Mouse (Mus musculus): ENCODE results near the gene 1300017J02Rik. TPM values are rescaled to one million over a fixed set of nuclear protein-coding genes. Genes with fewer than 3 reads are reported as not detected.

1300017J02Rik gene
- polyA plus RNA-seq, 1 experiment, result 1.7 TPM

- H3K27ac ChIP-seq (ENCODE audit: control insufficient read depth, insufficient read depth, low read length), result no peak overlapping the region
- no peaks in the 10 kb centered on the region for H3K36me3 ChIP-seq (ENCODE audit: control insufficient read depth, insufficient read depth, low read length)
- WGBS, result 68% methylated on average over 4 of the region's 4 CpGs
- TF ChIP-seq POLR2A (IDR thresholded peaks at IDR 0.05; ENCODE audit: control insufficient read depth, extremely low read depth, insufficient read depth, low read length, poor library complexity), result no peak
- no peak for TF ChIP-seq CTCF (IDR thresholded peaks at IDR 0.05; ENCODE audit: borderline replicate concordance, control insufficient read depth, extremely low read depth, insufficient read depth, low read length, poor library complexity)
- H3K4me3 ChIP-seq (ENCODE audit: control insufficient read depth, insufficient read depth, low read length), result no peak overlapping the region
- no peaks in the 10 kb centered on the region for H3K4me1 ChIP-seq (replicated peaks; ENCODE audit: control insufficient read depth, insufficient read depth, low read length)
- no peaks in the 10 kb centered on the region for H3K27me3 ChIP-seq (ENCODE audit: control insufficient read depth, insufficient read depth, low read length)
- DNase-seq, result no peak
Observed at GRCm38 (mm10) chr9:103248618-103249017, 56.3 kb downstream of the 1300017J02Rik start.

- Histone ChIP-seq H3K36me3 (ENCODE audit: control insufficient read depth, insufficient read depth, low read length) (no peaks in the 10 kb centered on the region), H3K27me3 (ENCODE audit: control insufficient read depth, insufficient read depth, low read length) (no peaks in the 10 kb centered on the region), H3K4me1 (replicated peaks; ENCODE audit: control insufficient read depth, insufficient read depth, low read length) (no peaks in the 10 kb centered on the region), H3K4me3 (ENCODE audit: control insufficient read depth, insufficient read depth, low read length) (no peak overlapping the region), H3K27ac (ENCODE audit: control insufficient read depth, insufficient read depth, low read length) (no peak overlapping the region)
- WGBS, result 92% methylated on average over 8 of the region's 8 CpGs
- TF ChIP-seq POLR2A (IDR thresholded peaks at IDR 0.05; ENCODE audit: control insufficient read depth, extremely low read depth, insufficient read depth, low read length, poor library complexity) (no peak), CTCF (IDR thresholded peaks at IDR 0.05; ENCODE audit: borderline replicate concordance, control insufficient read depth, extremely low read depth, insufficient read depth, low read length, poor library complexity) (no peak)
- no peak for DNase-seq
Observed at GRCm38 (mm10) chr9:103246526-103247168, 58.2 kb downstream of the 1300017J02Rik start.

DNA sequence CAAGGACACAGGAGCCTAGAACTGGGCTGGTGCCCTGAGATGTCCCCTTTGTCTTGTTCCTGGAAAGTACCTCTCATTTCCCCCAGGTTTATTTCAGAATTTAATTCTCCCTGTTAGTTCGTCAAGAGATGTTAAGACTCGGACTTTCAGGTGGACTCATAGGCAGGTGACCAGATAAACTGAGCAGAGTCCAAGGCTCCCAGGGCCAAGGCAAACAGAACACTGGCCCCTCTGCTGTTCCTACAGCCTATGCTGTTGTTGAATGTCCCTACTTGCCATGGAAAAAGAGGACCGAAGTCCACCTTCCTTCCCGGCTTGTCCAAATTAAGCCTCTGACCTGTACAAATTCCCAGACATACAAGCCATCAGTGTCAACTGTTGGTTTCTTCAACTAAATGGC is 61.2 kb downstream of the 1300017J02Rik start:
- Histone ChIP-seq H3K36me3 (ENCODE audit: control insufficient read depth, insufficient read depth, low read length) (no peaks in the 10 kb centered on the region), H3K27ac (ENCODE audit: control insufficient read depth, insufficient read depth, low read length) (no peak overlapping the region), H3K4me3 (ENCODE audit: control insufficient read depth, insufficient read depth, low read length) (no peak overlapping the region), H3K27me3 (ENCODE audit: control insufficient read depth, insufficient read depth, low read length) (no peaks in the 10 kb centered on the region), H3K4me1 (replicated peaks; ENCODE audit: control insufficient read depth, insufficient read depth, low read length) (no peaks in the 10 kb centered on the region)
- WGBS, result 98% methylated on average over 4 of the region's 4 CpGs
- DNase-seq, result no peak
- no peak for TF ChIP-seq CTCF (IDR thresholded peaks at IDR 0.05; ENCODE audit: borderline replicate concordance, control insufficient read depth, extremely low read depth, insufficient read depth, low read length, poor library complexity)
- no peak for TF ChIP-seq POLR2A (IDR thresholded peaks at IDR 0.05; ENCODE audit: control insufficient read depth, extremely low read depth, insufficient read depth, low read length, poor library complexity)

DNA sequence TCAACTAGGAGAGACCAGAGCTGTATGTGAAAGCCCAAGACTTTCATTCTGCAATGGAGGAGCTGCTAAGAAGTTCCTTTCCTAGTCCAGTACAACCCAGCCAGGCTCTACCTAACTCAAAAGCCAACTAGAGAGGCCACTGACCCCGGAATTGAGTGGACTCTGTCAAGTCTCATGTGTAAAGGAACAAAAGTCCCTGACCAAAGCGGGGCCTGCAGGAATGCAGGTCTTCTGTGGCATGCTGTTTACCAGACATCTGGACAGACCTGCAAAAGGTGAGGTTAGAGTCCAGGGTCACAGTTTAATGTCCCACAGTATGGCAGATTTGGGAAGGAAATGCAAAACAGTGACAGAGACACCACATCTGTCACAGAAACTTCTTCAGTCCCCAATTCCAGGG is 63.7 kb downstream of the 1300017J02Rik start:
- no peak for TF ChIP-seq POLR2A (IDR thresholded peaks at IDR 0.05; ENCODE audit: control insufficient read depth, extremely low read depth, insufficient read depth, low read length, poor library complexity)
- no peak for TF ChIP-seq CTCF (IDR thresholded peaks at IDR 0.05; ENCODE audit: borderline replicate concordance, control insufficient read depth, extremely low read depth, insufficient read depth, low read length, poor library complexity)
- H3K4me3 ChIP-seq (ENCODE audit: control insufficient read depth, insufficient read depth, low read length), result no peak overlapping the region
- no peaks in the 10 kb centered on the region for H3K27me3 ChIP-seq (ENCODE audit: control insufficient read depth, insufficient read depth, low read length)
- no peak overlapping the region for H3K27ac ChIP-seq (ENCODE audit: control insufficient read depth, insufficient read depth, low read length)
- H3K4me1 ChIP-seq (replicated peaks; ENCODE audit: control insufficient read depth, insufficient read depth, low read length), result no peaks in the 10 kb centered on the region
- DNase-seq, result no peak
- WGBS, result 89% methylated on average over 2 of the region's 2 CpGs
- no peaks in the 10 kb centered on the region for H3K36me3 ChIP-seq (ENCODE audit: control insufficient read depth, insufficient read depth, low read length)

GRCm38 (mm10) chr9:103239471-103239870 is 65.4 kb downstream of the 1300017J02Rik start:
- no peaks in the 10 kb centered on the region for H3K36me3 ChIP-seq (ENCODE audit: control insufficient read depth, insufficient read depth, low read length)
- no peaks in the 10 kb centered on the region for H3K4me1 ChIP-seq (replicated peaks; ENCODE audit: control insufficient read depth, insufficient read depth, low read length)
- DNase-seq, result no peak
- 94% methylated on average over 6 of the region's 6 CpGs for WGBS
- H3K27me3 ChIP-seq (ENCODE audit: control insufficient read depth, insufficient read depth, low read length), result no peaks in the 10 kb centered on the region
- TF ChIP-seq POLR2A (IDR thresholded peaks at IDR 0.05; ENCODE audit: control insufficient read depth, extremely low read depth, insufficient read depth, low read length, poor library complexity) (no peak), CTCF (IDR thresholded peaks at IDR 0.05; ENCODE audit: borderline replicate concordance, control insufficient read depth, extremely low read depth, insufficient read depth, low read length, poor library complexity) (no peak)
- no peak overlapping the region for H3K27ac ChIP-seq (ENCODE audit: control insufficient read depth, insufficient read depth, low read length)
- H3K4me3 ChIP-seq (ENCODE audit: control insufficient read depth, insufficient read depth, low read length), result no peak overlapping the region

GRCm38 (mm10) chr9:103234565-103235165 is 70.2 kb downstream of the 1300017J02Rik start:
- no peaks in the 10 kb centered on the region for H3K36me3 ChIP-seq (ENCODE audit: control insufficient read depth, insufficient read depth, low read length)
- 73% methylated on average over 7 of the region's 7 CpGs for WGBS
- H3K27me3 ChIP-seq (ENCODE audit: control insufficient read depth, insufficient read depth, low read length), result no peaks in the 10 kb centered on the region
- no peak for TF ChIP-seq CTCF (IDR thresholded peaks at IDR 0.05; ENCODE audit: borderline replicate concordance, control insufficient read depth, extremely low read depth, insufficient read depth, low read length, poor library complexity)
- no peak for TF ChIP-seq POLR2A (IDR thresholded peaks at IDR 0.05; ENCODE audit: control insufficient read depth, extremely low read depth, insufficient read depth, low read length, poor library complexity)
- H3K4me3 ChIP-seq (ENCODE audit: control insufficient read depth, insufficient read depth, low read length), result no peak overlapping the region
- peaks cover 27% of the 10 kb centered on the region for H3K4me1 ChIP-seq (replicated peaks; ENCODE audit: control insufficient read depth, insufficient read depth, low read length)
- no peak overlapping the region for H3K27ac ChIP-seq (ENCODE audit: control insufficient read depth, insufficient read depth, low read length)
- DNase-seq, result no peak
